Mouse (Mus musculus) lung, embryonic 15.5 days (tissue): ENCODE data around the gene Ruvbl2. TPM values are rescaled to one million over a fixed set of nuclear protein-coding genes. Genes with fewer than 3 reads are reported as not detected.
"Not testable (repeated sequence)": the region's sequence is repeated elsewhere in the genome, so short reads cannot be mapped to it uniquely, and the experiment has no call there.

ENCODE experiments used
- ATAC-seq: fragments of 200-750 bp; cut with Nextera tagmentation; 2 replicates; pipeline ENCODE4 v1.8.0; 2017; ENCODE audit warnings: moderate number of reproducible peaks, borderline replicate concordance; ENCODE audit not compliant: low FRiP score, low TSS enrichment; ENCODE audit errors: extremely low read depth
- H3K27ac ChIP-seq: fragments of 300-500 bp; sonication (generic); 2 replicates; pipeline ENCODE4 v1.5.1; 2015; ENCODE audit warnings: moderate library complexity, mild to moderate bottlenecking, inconsistent platforms
- H3K27me3 ChIP-seq: fragments of 300-500 bp; sonication (generic); 2 replicates; pipeline ENCODE4 v1.6.1; 2015; ENCODE audit warnings: inconsistent platforms
- H3K36me3 ChIP-seq: fragments of 300-500 bp; sonication (generic); 2 replicates; pipeline ENCODE4 v1.6.1; 2015; ENCODE audit warnings: inconsistent platforms
- H3K4me1 ChIP-seq: fragments of 300-500 bp; sonication (generic); 2 replicates; pipeline ENCODE4 v1.6.1; 2015; ENCODE audit warnings: inconsistent platforms
- H3K4me2 ChIP-seq: fragments of 300-500 bp; sonication (generic); 2 replicates; pipeline ENCODE4 v1.6.1; 2015; ENCODE audit warnings: inconsistent platforms, mild to moderate bottlenecking, moderate library complexity
- H3K4me3 ChIP-seq: fragments of 300-500 bp; sonication (generic); 2 replicates; pipeline ENCODE4 v1.5.1; 2015; ENCODE audit warnings: mild to moderate bottlenecking, inconsistent platforms
- H3K9ac ChIP-seq: fragments of 300-500 bp; sonication (generic); 2 replicates; pipeline ENCODE4 v1.6.1; 2015; ENCODE audit warnings: inconsistent platforms
- H3K9me3 ChIP-seq: fragments of 300-500 bp; sonication (generic); 2 replicates; pipeline ENCODE4 v1.6.1; 2016; ENCODE audit warnings: inconsistent platforms
- WGBS: fragments of 180-500 bp; shearing (Covaris S2); methylation state at CpG from one replicate; pipeline ENCODE4 v1.1.7; 2015; 5-methylcytosine and 5-hydroxymethylcytosine counted together
- polyA plus RNA-seq: library from polyadenylated mRNA; unstranded; fragments of >200 nt; fragmentation: Nextera tagmentation; extraction: Ambion mirVana; gene quantifications from 2 replicates; pipeline ENCODE4 v1.2.1, GENCODE M21; 2015

Gene Ruvbl2
- polyA plus RNA-seq, 1 experiment from 2014 or later = 161 TPM

DNA sequence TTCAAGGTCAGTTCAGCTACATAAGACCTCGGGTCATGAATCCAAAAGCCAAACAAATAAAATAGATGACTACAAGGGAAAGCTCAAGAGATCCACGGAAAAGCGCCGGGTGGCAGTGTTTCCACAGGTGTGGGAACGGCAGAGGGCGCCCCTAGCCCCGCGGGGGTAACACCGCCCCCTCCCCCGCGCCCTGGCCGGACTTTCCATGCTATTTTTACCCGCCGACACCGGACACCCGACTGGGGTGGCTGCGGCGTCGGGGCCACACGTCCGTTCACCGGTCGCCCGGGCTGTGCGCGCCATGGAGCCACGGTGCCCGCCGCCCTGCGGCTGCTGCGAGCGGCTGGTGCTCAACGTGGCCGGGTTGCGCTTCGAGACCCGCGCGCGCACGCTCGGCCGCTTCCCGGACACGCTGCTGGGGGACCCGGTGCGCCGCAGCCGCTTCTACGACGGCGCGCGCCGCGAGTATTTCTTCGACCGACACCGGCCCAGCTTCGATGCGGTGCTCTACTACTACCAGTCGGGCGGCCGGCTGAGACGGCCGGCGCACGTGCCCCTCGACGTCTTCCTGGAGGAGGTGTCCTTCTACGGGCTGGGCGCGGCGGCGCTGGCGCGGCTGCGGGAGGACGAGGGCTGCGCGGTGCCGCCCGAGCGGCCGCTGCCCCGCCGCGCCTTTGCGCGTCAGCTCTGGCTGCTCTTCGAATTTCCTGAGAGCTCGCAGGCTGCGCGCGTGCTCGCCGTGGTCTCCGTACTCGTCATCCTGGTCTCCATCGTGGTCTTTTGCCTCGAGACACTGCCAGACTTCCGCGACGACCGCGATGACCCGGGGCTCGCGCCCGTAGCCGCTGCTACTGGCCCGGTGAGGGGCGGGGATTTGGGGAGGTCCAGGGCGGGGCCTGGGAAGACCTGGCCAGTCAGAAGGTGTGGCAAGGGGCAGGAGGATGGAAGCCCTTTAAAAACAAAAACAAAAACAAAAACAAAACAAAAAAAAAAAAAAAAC, 31.4 kb downstream of the Ruvbl2 start:
- no peak for ATAC-seq
- Histone ChIP-seq H3K4me3 (peak overlapping the region; percentile 43), H3K27me3 (peaks cover 73% of the 10 kb centered on the region), H3K4me2 (peak overlapping the region; percentile 82), H3K27ac (no peak overlapping the region), H3K36me3 (no peaks in the 10 kb centered on the region), H3K9me3 (no peaks in the 10 kb centered on the region), H3K4me1 (peaks cover 16% of the 10 kb centered on the region), H3K9ac (peak overlapping the region; percentile 31)
- 1% methylated on average over 112 of the region's 114 CpGs for WGBS

DNA sequence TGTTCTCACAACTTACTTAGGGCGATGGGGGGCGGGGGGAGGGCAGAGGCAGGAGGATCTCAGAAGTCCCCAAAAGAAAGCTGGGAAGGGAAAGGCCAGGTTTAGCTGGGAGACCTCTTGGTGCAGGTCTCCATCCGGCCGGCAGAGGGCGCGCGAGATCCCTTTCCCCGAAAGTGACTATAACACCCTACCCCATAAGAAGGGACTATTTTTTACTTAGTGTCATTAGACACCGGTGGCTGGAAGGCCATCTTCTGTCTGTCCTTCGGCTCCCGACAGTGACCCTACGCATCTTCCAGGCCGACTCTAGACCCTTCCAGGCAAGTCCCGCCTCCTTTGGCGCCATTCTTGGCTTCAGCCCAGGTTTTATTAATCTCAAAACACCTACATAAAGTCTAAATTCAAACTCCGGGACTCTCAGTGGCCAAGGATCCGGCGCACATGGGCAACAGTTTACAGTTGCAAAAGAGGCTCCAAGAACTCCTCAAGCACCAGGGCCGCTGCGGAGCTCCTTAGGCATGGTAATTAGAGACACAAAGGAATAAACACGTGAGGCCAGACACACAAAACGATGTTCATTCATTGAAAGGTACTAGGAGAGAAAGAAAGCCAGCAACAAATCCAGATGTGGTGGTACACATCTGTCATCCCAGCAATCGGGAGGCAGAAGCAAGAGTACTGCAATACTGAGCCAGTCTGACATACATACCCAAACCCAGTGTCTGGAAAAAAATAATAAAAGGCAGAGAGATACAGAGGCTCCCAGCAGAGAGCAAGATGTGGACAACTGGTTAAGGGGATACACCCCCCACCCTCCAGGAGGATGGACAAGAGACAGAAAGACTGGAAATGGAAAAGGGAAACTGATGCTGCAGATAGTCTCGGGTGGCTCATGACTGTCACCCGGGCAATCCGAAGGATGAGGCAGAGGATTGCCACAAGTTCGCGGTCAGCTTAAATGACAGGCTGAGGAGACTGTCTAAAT, 32.5 kb downstream of the Ruvbl2 start, which contains the start of gene Kcna7:
Kcna7 (plus strand) TSS at position 563 of the 985 bp plus-strand sequence.
- peaks cover 64% of the 10 kb centered on the region for H3K27me3 ChIP-seq
- H3K27ac ChIP-seq = no peak within 1 kb of the TSS
- peak; percentile 27; the same call in 1 of the 2 replicates for ATAC-seq
- no peaks in the 10 kb centered on the region for H3K9me3 ChIP-seq
- 10% methylated on average over 28 of the region's 28 CpGs for WGBS
- H3K4me1 ChIP-seq = peaks cover 16% of the 10 kb centered on the region
- peak within 1 kb of the TSS; percentile 31 for H3K9ac ChIP-seq
- peak within 1 kb of the TSS; percentile 82 for H3K4me2 ChIP-seq
- H3K36me3 ChIP-seq = no peaks in the 10 kb centered on the region
- peak within 1 kb of the TSS; percentile 43 for H3K4me3 ChIP-seq

DNA sequence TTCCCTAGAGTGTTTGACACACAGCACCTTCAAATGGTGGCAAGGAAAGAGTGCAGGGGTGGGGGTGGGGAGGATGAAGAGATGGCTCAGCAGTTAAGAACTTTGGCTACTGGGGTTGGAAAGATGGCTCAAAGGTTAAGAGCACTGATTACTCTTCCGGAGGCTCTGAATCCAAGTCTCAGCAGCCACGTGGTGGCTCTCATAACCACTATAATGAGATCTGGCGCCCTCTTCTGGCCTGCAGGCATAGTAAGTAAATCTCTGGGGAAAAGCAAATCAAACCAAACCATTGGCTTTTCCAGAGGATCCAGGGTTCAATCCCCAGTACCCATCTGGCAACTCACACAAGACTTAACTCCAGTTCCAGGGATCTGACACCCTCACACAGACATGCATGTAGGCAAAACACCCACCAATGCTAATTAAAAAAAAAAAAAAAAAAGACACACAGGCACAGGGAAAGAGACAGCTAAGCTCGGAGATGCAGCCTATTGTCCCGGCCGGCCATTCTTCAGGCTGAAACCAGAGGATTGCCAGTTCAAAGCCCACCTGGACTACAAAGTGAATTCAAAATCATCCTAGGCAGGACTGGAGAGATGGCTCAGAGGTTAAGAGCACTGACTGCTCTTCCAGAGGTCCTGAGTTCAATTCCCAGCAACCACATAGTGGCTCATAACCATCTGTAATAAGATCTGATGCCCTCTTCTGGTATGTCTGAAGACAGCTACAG, 34.2 kb downstream of the Ruvbl2 start:
- H3K9ac ChIP-seq = no peak overlapping the region
- 42% methylated on average over 6 of the region's 6 CpGs for WGBS
- H3K27me3 ChIP-seq = peaks cover 47% of the 10 kb centered on the region
- no peak overlapping the region for H3K4me3 ChIP-seq
- H3K27ac ChIP-seq = no peak overlapping the region
- peaks cover 16% of the 10 kb centered on the region for H3K4me1 ChIP-seq
- no peak overlapping the region for H3K4me2 ChIP-seq
- no peak for ATAC-seq
- H3K36me3 ChIP-seq = no peaks in the 10 kb centered on the region
- no peaks in the 10 kb centered on the region for H3K9me3 ChIP-seq

DNA sequence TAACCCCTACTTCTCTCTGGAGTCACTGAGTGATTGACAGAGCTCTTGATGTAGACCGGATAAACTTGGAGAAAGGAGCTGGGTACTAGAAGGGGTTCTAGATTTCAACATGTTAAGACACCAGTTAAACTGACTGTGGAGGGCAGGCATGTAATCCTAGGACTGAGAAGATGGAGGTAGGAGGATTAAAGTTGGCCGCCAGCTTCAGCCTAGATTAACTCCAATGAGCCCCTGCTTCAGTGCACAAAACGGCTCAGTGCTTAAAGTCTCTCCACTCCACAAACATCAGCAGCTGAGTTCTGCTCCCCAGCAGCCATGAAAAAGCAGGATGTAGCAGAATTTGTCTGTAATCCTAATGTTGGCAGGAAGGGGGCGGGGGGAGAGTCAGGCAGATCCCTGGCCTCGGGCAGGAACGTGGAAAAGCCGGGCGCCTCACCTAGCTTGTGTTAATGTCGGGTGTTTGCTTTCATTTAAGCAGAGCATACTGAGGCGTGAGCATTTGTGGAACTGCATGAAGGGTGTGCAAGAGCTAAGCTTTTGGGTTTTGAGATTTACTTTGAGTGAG, 36.3 kb downstream of the Ruvbl2 start:
- 63% methylated on average over 10 of the region's 10 CpGs for WGBS
- Histone ChIP-seq H3K9ac (no peak overlapping the region), H3K4me1 (peaks cover 13% of the 10 kb centered on the region), H3K4me3 (no peak overlapping the region), H3K27ac (no peak overlapping the region), H3K27me3 (peaks cover 26% of the 10 kb centered on the region), H3K36me3 (no peaks in the 10 kb centered on the region), H3K9me3 (no peaks in the 10 kb centered on the region), H3K4me2 (no peak overlapping the region)
- no peak for ATAC-seq

DNA sequence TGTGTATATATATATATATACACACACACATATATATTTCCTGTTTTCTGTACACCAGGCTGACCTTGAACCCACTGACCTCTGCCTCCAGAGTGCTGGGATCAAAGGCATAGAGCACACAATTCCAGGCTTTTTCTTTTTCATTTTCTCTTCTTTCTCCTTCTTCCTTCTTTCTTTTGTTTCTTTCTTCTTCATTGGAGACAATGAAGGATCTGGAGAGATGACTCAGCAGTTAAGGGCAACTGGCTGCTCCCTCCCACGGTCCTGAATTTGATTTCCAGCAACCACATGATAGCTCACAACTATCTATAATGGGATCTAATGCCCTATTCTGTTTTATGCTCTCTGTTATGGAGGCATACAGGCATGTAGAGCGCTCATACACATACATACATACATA, 41.1 kb downstream of the Ruvbl2 start:
- Histone ChIP-seq H3K9ac (no peak overlapping the region), H3K27me3 (0 out of 2 replicates have a peak, but pooled peaks cover 5% of the 10 kb centered on the region), H3K9me3 (no peaks in the 10 kb centered on the region), H3K27ac (no peak overlapping the region), H3K4me2 (no peak overlapping the region), H3K36me3 (peaks cover 16% of the 10 kb centered on the region), H3K4me1 (peaks cover 20% of the 10 kb centered on the region), H3K4me3 (no peak overlapping the region)
- no peak for ATAC-seq
- WGBS = 74% methylated on average over 2 of the region's 2 CpGs

DNA sequence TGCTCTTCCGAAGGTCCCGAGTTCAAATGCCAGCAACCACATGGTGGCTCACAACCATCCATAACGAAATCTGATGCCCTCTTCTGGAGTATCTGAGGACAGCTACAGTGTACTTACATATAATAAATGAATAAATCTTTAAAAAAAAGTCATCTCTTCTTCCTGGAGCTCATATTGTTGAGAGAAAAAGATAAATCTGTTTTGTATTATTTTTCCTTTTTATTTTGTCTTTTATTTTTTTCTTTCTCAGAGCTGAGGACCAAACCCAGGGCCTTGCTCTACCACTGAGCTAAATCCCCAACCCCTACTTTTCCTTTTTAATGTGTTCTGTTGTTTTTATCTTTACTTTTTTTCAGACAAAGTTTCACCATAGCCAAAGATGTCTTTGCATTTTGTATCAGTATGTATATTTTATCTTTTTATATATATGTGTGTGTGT, 41.5 kb downstream of the Ruvbl2 start:
- Histone ChIP-seq H3K36me3 (peaks cover 20% of the 10 kb centered on the region), H3K9ac (peak overlapping the region; percentile 47; the same call in 1 of the 2 replicates), H3K4me1 (peaks cover 20% of the 10 kb centered on the region), H3K4me2 (peak overlapping the region; percentile 70), H3K4me3 (peak overlapping the region; percentile 79), H3K27ac (peak overlapping the region; percentile 83)
- H3K27me3 ChIP-seq, H3K9me3 ChIP-seq: not testable (repeated sequence)
- 4% methylated on average over 3 of the region's 3 CpGs for WGBS
- ATAC-seq = peak; percentile 53; the same call in 1 of the 2 replicates

DNA sequence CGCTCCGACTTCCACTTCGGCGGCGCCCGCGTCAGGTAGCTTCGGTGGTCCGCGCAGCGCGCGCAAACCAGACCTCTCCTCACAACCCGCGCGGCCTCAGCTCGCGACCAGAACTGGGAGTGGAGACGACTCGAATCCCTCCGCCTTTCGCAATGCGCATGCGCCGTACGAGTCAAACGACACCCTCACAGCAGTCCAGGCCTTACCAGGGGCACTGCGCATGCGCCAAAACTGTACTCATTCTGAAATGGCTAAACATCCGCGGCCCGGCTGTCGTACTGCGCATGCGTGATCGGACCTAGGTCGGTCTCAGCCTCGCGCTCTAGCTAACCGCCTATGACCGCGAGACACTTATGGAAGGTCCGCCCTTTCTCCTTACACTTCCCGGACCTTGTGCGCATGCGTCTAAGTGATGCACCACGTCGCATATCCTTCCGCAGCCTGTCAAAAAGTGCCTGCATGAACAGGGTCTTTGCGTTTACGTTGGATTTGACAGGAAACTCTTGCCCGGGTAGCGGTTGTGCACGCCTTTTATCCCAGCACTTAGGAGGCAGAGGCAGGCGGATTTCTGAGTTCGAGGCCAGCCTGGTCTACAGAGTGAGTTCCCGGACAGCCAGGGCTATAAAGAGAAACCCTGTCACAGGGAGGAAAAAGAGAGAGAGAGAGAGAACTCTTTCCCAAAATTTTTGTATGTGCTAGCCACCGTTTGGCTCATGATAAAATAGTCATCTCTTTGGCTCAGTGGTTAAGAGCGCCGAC, 42.1 kb downstream of the Ruvbl2 start, which contains the start of gene Snrnp70:
Snrnp70 (minus strand) TSS at position 165 of the 759 bp plus-strand sequence.
- peaks cover 25% of the 10 kb centered on the region for H3K36me3 ChIP-seq
- WGBS = under 1% methylated on average over 60 of the region's 60 CpGs

DNA sequence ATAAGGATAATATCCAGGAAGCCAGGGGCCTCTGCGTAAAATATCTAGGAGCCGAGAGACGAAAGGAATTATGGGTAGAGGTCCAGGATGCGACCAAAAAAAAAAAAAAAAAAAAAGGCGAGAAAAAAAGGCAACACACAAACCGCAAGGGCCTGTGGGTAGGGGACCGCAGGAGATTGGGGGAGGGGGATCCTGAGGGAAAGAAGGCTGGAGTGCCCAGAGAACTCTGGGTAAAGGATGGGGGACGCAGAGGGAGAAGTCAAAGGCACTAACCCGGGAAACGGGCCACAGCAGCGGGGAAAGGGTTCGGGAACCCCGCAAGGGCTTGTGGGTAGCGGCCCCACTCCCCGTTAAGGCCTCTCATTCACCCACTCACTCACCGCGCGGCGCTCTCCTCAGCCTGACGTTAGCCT, 42.8 kb downstream of the Ruvbl2 start:
- H3K27ac ChIP-seq = peak overlapping the region; percentile 98
- no peaks in the 10 kb centered on the region for H3K9me3 ChIP-seq
- H3K36me3 ChIP-seq = peaks cover 31% of the 10 kb centered on the region
- peak overlapping the region; percentile 82 for H3K4me2 ChIP-seq
- H3K4me3 ChIP-seq = peak overlapping the region; percentile 79
- WGBS = 0% methylated on average over 18 of the region's 20 CpGs
- no peaks in the 10 kb centered on the region for H3K27me3 ChIP-seq
- H3K9ac ChIP-seq = peak overlapping the region; percentile 90
- peaks cover 20% of the 10 kb centered on the region for H3K4me1 ChIP-seq
- peak; percentile 81 for ATAC-seq

More for the DNA sequence above, 42.1 kb downstream of the Ruvbl2 start, which contains the start of gene Snrnp70:
- H3K4me3 ChIP-seq = peak within 1 kb of the TSS; percentile 79
- peak within 1 kb of the TSS; percentile 82 for H3K4me2 ChIP-seq
- peaks cover 20% of the 10 kb centered on the region for H3K4me1 ChIP-seq
- H3K9ac ChIP-seq = peak within 1 kb of the TSS; percentile 90
- no peaks in the 10 kb centered on the region for H3K9me3 ChIP-seq
- H3K27me3 ChIP-seq = no peaks in the 10 kb centered on the region
- H3K27ac ChIP-seq = peak within 1 kb of the TSS; percentile 98
- peak; percentile 97 for ATAC-seq

DNA sequence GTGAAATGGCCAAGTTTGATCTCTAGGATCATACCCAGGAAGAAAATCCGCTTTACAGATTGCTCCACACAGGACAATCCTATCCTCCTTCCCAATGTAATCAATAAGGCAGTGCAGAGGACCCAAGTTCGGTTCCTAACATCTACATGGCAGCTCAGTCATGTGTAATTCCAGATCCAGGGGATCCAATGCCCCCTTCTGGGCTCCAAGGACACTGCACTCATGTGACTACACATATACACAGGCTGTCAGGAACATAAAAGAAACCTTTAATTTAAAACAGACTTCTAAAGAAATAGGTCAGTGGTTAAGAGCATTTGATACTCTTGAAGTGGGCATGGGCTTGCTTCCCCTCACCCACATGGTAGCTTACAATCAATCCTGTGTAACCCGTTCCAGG, 51.8 kb downstream of the Ruvbl2 start:
- H3K4me3 ChIP-seq = no peak overlapping the region
- peaks cover 99% of the 10 kb centered on the region for H3K36me3 ChIP-seq
- H3K4me1 ChIP-seq = no peaks in the 10 kb centered on the region
- H3K9me3 ChIP-seq = no peaks in the 10 kb centered on the region
- H3K27ac ChIP-seq = no peak overlapping the region
- no peak overlapping the region for H3K4me2 ChIP-seq
- 90% methylated on average over 3 of the region's 3 CpGs for WGBS
- ATAC-seq = no peak
- H3K27me3 ChIP-seq = no peaks in the 10 kb centered on the region
- no peak overlapping the region for H3K9ac ChIP-seq

DNA sequence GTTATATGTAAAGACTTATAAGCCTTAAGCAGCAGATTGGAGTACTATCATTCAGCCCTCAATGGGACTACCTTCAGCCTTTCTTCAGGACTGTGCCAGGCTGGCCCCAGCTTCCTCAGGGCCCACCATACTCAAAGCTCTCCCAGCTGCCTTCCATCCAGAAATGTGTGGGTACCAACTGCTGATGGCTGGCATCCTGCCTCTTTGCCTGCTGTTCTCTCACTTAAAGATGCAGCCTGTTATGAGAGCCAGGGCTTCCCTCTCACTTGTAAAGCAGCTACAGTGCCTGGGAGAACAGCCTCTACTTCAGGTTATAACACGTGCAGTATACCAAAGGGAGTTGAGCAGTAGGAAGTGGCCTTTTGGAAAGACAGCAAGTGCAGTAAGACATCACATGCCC, 61.8 kb downstream of the Ruvbl2 start:
- no peak for ATAC-seq
- WGBS = 85% methylated on average over 1 of the region's 1 CpGs
- Histone ChIP-seq H3K27me3 (no peaks in the 10 kb centered on the region), H3K4me2 (no peak overlapping the region), H3K4me1 (no peaks in the 10 kb centered on the region), H3K36me3 (peaks cover 83% of the 10 kb centered on the region), H3K9me3 (no peaks in the 10 kb centered on the region), H3K4me3 (no peak overlapping the region), H3K27ac (no peak overlapping the region), H3K9ac (no peak overlapping the region)
